24 mouse cellular contexts compared by ENCODE assay signal in the genomic region with DNA sequence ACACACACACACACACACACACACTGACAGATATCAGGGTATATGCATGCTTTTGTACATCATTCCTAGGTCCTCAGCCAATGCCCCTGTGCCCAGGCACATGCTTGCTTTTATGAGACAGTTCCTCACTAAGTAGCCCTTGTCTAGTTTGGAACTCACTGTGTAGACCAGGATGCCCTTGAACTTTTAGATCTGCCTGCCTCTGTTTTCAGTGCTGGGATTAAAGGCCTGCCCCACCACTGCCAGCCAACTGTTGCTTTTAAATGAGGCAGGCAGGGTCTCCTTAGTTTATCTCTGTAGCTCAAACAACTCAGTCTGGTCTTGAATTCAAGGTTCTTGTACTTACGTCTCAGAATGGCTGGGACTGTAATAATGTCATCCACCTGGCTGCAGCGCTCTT. TPM values are rescaled to one million over a fixed set of nuclear protein-coding genes. Genes with fewer than 3 reads are reported as not detected.
DNase-seq lines count a peak whose midpoint lies in the region; ATAC-seq and TF ChIP-seq lines count a peak whose summit lies in the region.
"Had no signal": no experiment of that assay in that cellular context is flagged by ENCODE, and none has a peak within 500 bp of the region (broad histone marks: within the 10 kb centered on the region; RNA-seq: fewer than 3 reads in every experiment).

No protein-coding gene starts in this region.

- DNase-seq in adrenal gland, adult (ENCODE audit: inconsistent age in 2 of 2, low spot score in 1 of 2): peak; percentile 61 to 81
- DNase-seq in adrenal gland, postnatal 14 days: no peak
- peak; percentile 42 to 44 for DNase-seq in adrenal gland, postnatal 36 days
- no peak for DNase-seq in adrenal gland, adult 8-10 months
- DNase-seq in heart, adult 18-20 months: no peak
- DNase-seq in limb, embryonic 14.5 days (ENCODE audit: low spot score): no peak
- DNase-seq in limb, embryonic 10.5 days (ENCODE audit: low spot score): no peak
- DNase-seq: B cell, adult 2 months; cerebellum, adult 11 months; cerebellum, adult 18-20 months; cerebellum, adult 8-10 months; cerebellum, adult 9-11 months; cerebellum, postnatal 14 days; cerebellum, postnatal 36 days; embryo, embryonic 11 days had no signal

- peaks cover 52% of the 10 kb centered on the region for H3K36me3 ChIP-seq in heart, embryonic 13.5 days
- H3K36me3 ChIP-seq in limb, embryonic 14.5 days (ENCODE audit: control insufficient read depth, insufficient read depth, low read length): peaks cover 54% of the 10 kb centered on the region
- H3K36me3 ChIP-seq in limb, embryonic 10.5 days: peaks cover 95% of the 10 kb centered on the region

- no peak overlapping the region for H3K4me2 ChIP-seq in heart, embryonic 13.5 days
- 0 out of 2 replicates have a peak overlapping the region, but pooled peaks have one; percentile 13 for H3K4me2 ChIP-seq in limb, embryonic 14.5 days (replicated peaks; ENCODE audit: low read depth, low read length, severe bottlenecking)
- H3K4me2 ChIP-seq: embryonic facial prominence, embryonic 12.5 days; forebrain, embryonic 12.5 days had no signal

- no peaks in the 10 kb centered on the region for H3K27me3 ChIP-seq in heart, embryonic 13.5 days (replicated peaks)
- H3K27me3 ChIP-seq in limb, embryonic 14.5 days (ENCODE audit: control insufficient read depth, insufficient read depth, low read length): no peaks in the 10 kb centered on the region
- no peaks in the 10 kb centered on the region for H3K27me3 ChIP-seq in limb, embryonic 10.5 days (ENCODE audit: low read depth, poor library complexity, severe bottlenecking)
- H3K27me3 ChIP-seq: CH12.LX; embryonic facial prominence, embryonic 12.5 days; forebrain, embryonic 12.5 days had no signal

- no peak for TF ChIP-seq POLR2A in limb, embryonic 14.5 days (IDR thresholded peaks at IDR 0.05; ENCODE audit: borderline replicate concordance, extremely low read depth, insufficient read depth, insufficient read length)

- 87% methylated on average over 2 of the region's 2 CpGs for WGBS in heart, embryonic 13.5 days
- 84% methylated on average over 2 of the region's 2 CpGs for WGBS in limb, embryonic 14.5 days
- 94% methylated on average over 2 of the region's 2 CpGs for WGBS in limb, embryonic 10.5 days

- peaks cover 97% of the 10 kb centered on the region for H3K4me1 ChIP-seq in heart, embryonic 13.5 days
- H3K4me1 ChIP-seq in limb, embryonic 14.5 days (ENCODE audit: control insufficient read depth, insufficient read depth, low read length): peaks cover 31% of the 10 kb centered on the region
- peaks cover 42% of the 10 kb centered on the region for H3K4me1 ChIP-seq in limb, embryonic 10.5 days

- no peaks in the 10 kb centered on the region for H3K9me3 ChIP-seq in heart, embryonic 13.5 days
- no peaks in the 10 kb centered on the region for H3K9me3 ChIP-seq in limb, embryonic 14.5 days (ENCODE audit: control insufficient read depth, low read length)
- no peaks in the 10 kb centered on the region for H3K9me3 ChIP-seq in limb, embryonic 10.5 days (replicated peaks)
- H3K9me3 ChIP-seq: embryonic facial prominence, embryonic 12.5 days; forebrain, embryonic 12.5 days had no signal

- no peak overlapping the region for H3K4me3 ChIP-seq in heart, embryonic 13.5 days
- H3K4me3 ChIP-seq in limb, embryonic 14.5 days (replicated peaks; ENCODE audit: low read length): no peak overlapping the region
- H3K4me3 ChIP-seq in limb, embryonic 10.5 days: no peak overlapping the region
- H3K4me3 ChIP-seq: embryonic facial prominence, embryonic 12.5 days; erythroblast, embryonic 14.5 days; forebrain, embryonic 10.5 days; forebrain, embryonic 12.5 days had no signal

- H3K27ac ChIP-seq in heart, embryonic 13.5 days (replicated peaks): no peak overlapping the region
- H3K27ac ChIP-seq in limb, embryonic 14.5 days (replicated peaks; ENCODE audit: low read depth, low read length): no peak overlapping the region
- H3K27ac ChIP-seq in limb, embryonic 10.5 days: no peak overlapping the region
- H3K27ac ChIP-seq: embryonic facial prominence, embryonic 12.5 days; forebrain, embryonic 10.5 days; forebrain, embryonic 12.5 days had no signal

- H3K9ac ChIP-seq in heart, embryonic 13.5 days: 0 out of 2 replicates have a peak overlapping the region, but pooled peaks have one; percentile 40
- H3K9ac ChIP-seq in limb, embryonic 14.5 days (ENCODE audit: low read depth, low read length, severe bottlenecking): no peak overlapping the region
- H3K9ac ChIP-seq: embryonic facial prominence, embryonic 12.5 days; forebrain, embryonic 12.5 days had no signal

- ATAC-seq in heart, embryonic 13.5 days (ENCODE audit: extremely low read depth, insufficient number of reproducible peaks, low FRiP score, low TSS enrichment): no peak
- no peak for ATAC-seq in limb, embryonic 14.5 days (ENCODE audit: low FRiP score, low read depth)
- ATAC-seq: CD4-positive, CD25-positive, alpha-beta regulatory T cell, adult 4 months; forebrain, embryonic 14.5 days; forebrain, embryonic 16.5 days had no signal

RNA-seq across cellular contexts. Expression of gene Map4k4, which starts 8.3 kb away (rescaled TPM):
- 140 and 141 TPM in 2 replicates for total RNA-seq in adrenal gland, postnatal 14 days (2021)
- 100 to 1,000 TPM in 1 of 2 experiments, 10 to 100 TPM in 1; 93.6 to 114 TPM for total RNA-seq in adrenal gland, postnatal 36 days (2021)
- 100 to 1,000 TPM in 2 of 4 experiments, 10 to 100 TPM in 2; 80.9 to 123 (median 104) TPM for total RNA-seq in adrenal gland, adult 8-10 months (2022)
- polyA plus RNA-seq in heart, embryonic 13.5 days (2015; fragmentation: Nextera tagmentation; extraction: Ambion mirVana): 17.5 and 21.1 TPM in 2 replicates
- total RNA-seq in heart, adult 18-20 months (2021): 100 to 1,000 TPM; 108 to 109 TPM
- polyA plus RNA-seq in limb, embryonic 14.5 days (2012; rRNA removed): 221 and 237 TPM in 2 replicates
- 40.4 and 50.4 TPM in 2 replicates for polyA plus RNA-seq in limb, embryonic 14.5 days (2014; fragmentation: Nextera tagmentation; extraction: Ambion mirVana)
- 33.8 and 45.4 TPM in 2 replicates for polyA plus RNA-seq in limb, embryonic 10.5 days (2016; fragmentation: Nextera tagmentation; extraction: Ambion mirVana)

Comparison
In these comparisons a context has a peak if more than half of its experiments do, and no peak if none do; other contexts are left out.
1. DNase-seq: peak in adrenal gland, adult (2 of 2) and adrenal gland, postnatal 36 days (2 of 2); none in adrenal gland, postnatal 14 days (single experiment), adrenal gland, adult 8-10 months (single experiment), heart, adult 18-20 months (0 of 2), limb, embryonic 14.5 days (single experiment) and limb, embryonic 10.5 days (single experiment).